Mouse (Mus musculus) spleen, adult 2 months (tissue): ENCODE measurements around the gene Slc41a2.

Experiments
- CTCF ChIP-seq: fragments of 200-500 bp; IDR thresholded peaks from 2 replicates; pipeline ENCODE4 v1.5.1; 2011; ENCODE audit warnings: mild to moderate bottlenecking, inconsistent platforms; ENCODE audit not compliant: insufficient read depth, insufficient read length, insufficient replicate concordance; ENCODE audit errors: extremely low read depth
- POLR2A ChIP-seq: fragments of 200-500 bp; IDR thresholded peaks from 2 replicates; pipeline ENCODE4 v1.6.1; 2011; ENCODE audit warnings: low read depth, low read length, inconsistent platforms

DNA sequence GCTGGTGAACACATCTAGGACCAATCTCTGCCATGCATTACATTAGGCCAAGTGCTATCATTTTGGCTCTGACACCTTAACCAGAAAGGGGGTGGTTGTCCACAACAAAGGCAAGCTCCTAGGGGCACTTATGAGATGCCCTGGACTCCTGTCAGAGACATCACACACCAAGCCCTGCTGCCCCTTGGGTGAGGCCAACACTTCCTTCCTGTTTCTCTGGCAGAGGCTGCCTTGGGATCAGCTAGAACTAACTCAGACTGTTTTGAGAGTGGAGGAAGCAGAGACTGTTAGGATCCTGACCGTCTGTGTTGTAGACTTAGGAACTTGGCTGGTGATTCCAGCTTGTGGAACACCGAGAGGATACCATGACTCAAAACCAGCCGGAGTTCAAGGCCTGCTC is 103.7 kb downstream of the Slc41a2 start:
- TF ChIP-seq POLR2A (no peak), CTCF (no peak)
